Mouse (Mus musculus) liver, adult 2 months (tissue): Measurements from ENCODE around the gene Ssbp4. TPM values are rescaled to one million over a fixed set of nuclear protein-coding genes. Genes with fewer than 3 reads are reported as not detected.

Experiments
- DNase-seq: peaks from one replicate; pipeline ENCODE4 v3.0.0-alpha.2; 2011; ENCODE audit warnings: low read depth, low spot score; ENCODE audit errors: extremely low read depth
- H3K27ac ChIP-seq: fragments of 200-500 bp; replicated peaks from 2 replicates; pipeline ENCODE4 v1.5.1; 2012; ENCODE audit warnings: low read depth, mild to moderate bottlenecking, control low read depth, inconsistent platforms, low read length; ENCODE audit not compliant: insufficient read depth
- H3K27me3 ChIP-seq: fragments of 200-500 bp; 2 replicates; pipeline ENCODE4 v1.6.1; 2012; ENCODE audit warnings: mild to moderate bottlenecking, moderate library complexity, low read length, inconsistent platforms; ENCODE audit not compliant: control insufficient read depth, insufficient read depth
- H3K36me3 ChIP-seq: fragments of 200-500 bp; 2 replicates; pipeline ENCODE4 v1.6.1; 2012; ENCODE audit warnings: low read length, inconsistent platforms; ENCODE audit not compliant: control insufficient read depth, insufficient read depth
- H3K4me1 ChIP-seq: fragments of 200-500 bp; 2 replicates; pipeline ENCODE4 v1.6.1; 2011; ENCODE audit warnings: low read length; ENCODE audit not compliant: control insufficient read depth, insufficient read depth
- H3K4me3 ChIP-seq: fragments of 200-500 bp; 2 replicates; pipeline ENCODE4 v1.5.1; 2011; ENCODE audit warnings: low read depth, mild to moderate bottlenecking, control low read depth, low read length, moderate library complexity; ENCODE audit not compliant: insufficient read depth
- H3K79me2 ChIP-seq: fragments of 200-500 bp; 2 replicates; pipeline ENCODE4 v1.6.1; 2012; ENCODE audit warnings: inconsistent platforms, mild to moderate bottlenecking, low read length, moderate library complexity; ENCODE audit not compliant: control insufficient read depth, insufficient read depth
- H3K9ac ChIP-seq: fragments of 200-500 bp; 2 replicates; pipeline ENCODE4 v1.6.1; 2012; ENCODE audit warnings: low read depth, mild to moderate bottlenecking, control low read depth, inconsistent platforms, low read length
- CTCF ChIP-seq: fragments of 200-500 bp; IDR thresholded peaks from 2 replicates; pipeline ENCODE4 v1.5.1; 2011; ENCODE audit warnings: low read depth, low read length, control low read depth
- POLR2A ChIP-seq: fragments of 200-500 bp; IDR thresholded peaks from 2 replicates; pipeline ENCODE4 v1.6.1; 2011; ENCODE audit warnings: low read length, control low read depth; ENCODE audit not compliant: insufficient read depth; ENCODE audit errors: extremely low read depth
- WGBS: fragments of 180-500 bp; shearing (Covaris S2); methylation state at CpG from one replicate; pipeline ENCODE4 v1.1.7; 2018; 5-methylcytosine and 5-hydroxymethylcytosine counted together
- polyA plus RNA-seq: library from polyadenylated mRNA; depleted of rRNA; stranded (reverse); fragments of >200 nt; gene quantifications from 2 replicates; pipeline ENCODE4 v1.2.3, GENCODE M21; 2012; rRNA removed
- total RNA-seq: library from RNA; depleted of rRNA; stranded (reverse); fragments of >200 nt; gene quantifications from 2 replicates; pipeline ENCODE4 v1.2.3, GENCODE M21; 2014; rRNA removed

Ssbp4 gene
- total and polyA plus RNA-seq, 2 experiments = 2.3 to 16.4 TPM

DNA sequence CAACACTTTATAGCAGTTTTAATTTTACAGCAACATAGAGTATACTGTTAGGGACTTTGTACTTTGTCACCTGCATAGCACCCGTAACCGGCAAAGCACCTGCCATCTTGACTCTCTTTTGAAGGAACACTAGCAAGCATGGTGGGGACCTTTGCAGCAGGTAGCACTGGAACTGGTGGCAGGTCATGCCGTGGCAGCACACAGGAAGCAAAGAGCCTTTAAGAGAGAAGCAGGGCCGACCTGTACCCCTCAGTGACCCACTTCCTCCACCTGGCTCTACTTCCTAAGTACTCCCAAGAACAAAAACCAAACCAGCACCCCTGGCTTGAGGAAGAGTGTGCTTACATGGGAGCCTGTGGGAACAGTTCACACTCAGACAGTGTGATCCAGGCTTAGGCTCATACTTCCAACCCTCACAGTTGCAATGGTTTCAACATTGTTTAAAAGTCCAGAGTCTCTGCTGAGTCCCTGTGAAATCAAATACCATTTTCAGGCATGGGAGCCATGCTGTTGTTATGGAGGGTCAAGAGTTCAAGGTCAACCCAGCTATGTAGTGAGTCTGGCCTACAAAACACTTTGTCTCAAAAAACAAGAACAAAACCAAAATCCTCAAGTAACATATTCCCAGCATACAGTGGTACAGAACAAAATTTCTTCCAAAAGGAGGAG, 53.5 kb downstream of the Ssbp4 start:
- H3K79me2 ChIP-seq = peaks cover 66% of the 10 kb centered on the region
- WGBS = 15% methylated on average over 4 of the region's 4 CpGs
- H3K9ac ChIP-seq = peak overlapping the region; percentile 3; the same call in 1 of the 2 replicates
- H3K4me1 ChIP-seq = peaks cover 78% of the 10 kb centered on the region
- H3K27me3 ChIP-seq = no peaks in the 10 kb centered on the region
- no peak overlapping the region for H3K4me3 ChIP-seq
- TF ChIP-seq POLR2A = no peak
- no peak for TF ChIP-seq CTCF
- peak overlapping the region; percentile 90 for H3K27ac ChIP-seq
- DNase-seq = peak; percentile 99
- H3K36me3 ChIP-seq = no peaks in the 10 kb centered on the region

GRCm38 (mm10) chr8:70553740-70554139, 54.9 kb downstream of the Ssbp4 start:
- Histone ChIP-seq H3K4me1 (peaks cover 71% of the 10 kb centered on the region), H3K36me3 (no peaks in the 10 kb centered on the region; the same call in 1 of the 2 replicates), H3K27ac (peak overlapping the region; percentile 7), H3K27me3 (no peaks in the 10 kb centered on the region), H3K9ac (no peak overlapping the region), H3K79me2 (peaks cover 65% of the 10 kb centered on the region), H3K4me3 (no peak overlapping the region)
- DNase-seq = peak; percentile 76
- no peak for TF ChIP-seq CTCF
- no peak for TF ChIP-seq POLR2A

GRCm38 (mm10) chr8:70552836-70553235, 55.8 kb downstream of the Ssbp4 start:
- Histone ChIP-seq H3K79me2 (peaks cover 65% of the 10 kb centered on the region), H3K4me3 (no peak overlapping the region), H3K27me3 (no peaks in the 10 kb centered on the region), H3K4me1 (peaks cover 70% of the 10 kb centered on the region), H3K36me3 (no peaks in the 10 kb centered on the region; the same call in 1 of the 2 replicates), H3K9ac (no peak overlapping the region), H3K27ac (peak overlapping the region; percentile 33)
- 0% methylated on average over 1 of the region's 1 CpGs for WGBS
- no peak for TF ChIP-seq CTCF
- TF ChIP-seq POLR2A = no peak
- DNase-seq = peak; percentile 70

GRCm38 (mm10) chr8:70551558-70552161, 57.0 kb downstream of the Ssbp4 start:
- H3K27ac ChIP-seq = peak overlapping the region; percentile 54
- TF ChIP-seq POLR2A = no peak
- no peak for TF ChIP-seq CTCF
- H3K4me1 ChIP-seq = peaks cover 68% of the 10 kb centered on the region
- no peak for DNase-seq
- peaks cover 62% of the 10 kb centered on the region for H3K79me2 ChIP-seq
- WGBS = 21% methylated on average over 3 of the region's 3 CpGs
- H3K9ac ChIP-seq = peak overlapping the region; percentile 8; the same call in 1 of the 2 replicates
- H3K36me3 ChIP-seq = no peaks in the 10 kb centered on the region; the same call in 1 of the 2 replicates
- no peak overlapping the region for H3K4me3 ChIP-seq
- no peaks in the 10 kb centered on the region for H3K27me3 ChIP-seq

- TF ChIP-seq POLR2A = no peak
- TF ChIP-seq CTCF = no peak
- Histone ChIP-seq H3K9ac (no peak overlapping the region), H3K79me2 (peaks cover 74% of the 10 kb centered on the region), H3K27ac (no peak overlapping the region), H3K4me1 (peaks cover 69% of the 10 kb centered on the region), H3K4me3 (no peak overlapping the region), H3K27me3 (no peaks in the 10 kb centered on the region), H3K36me3 (no peaks in the 10 kb centered on the region; the same call in 1 of the 2 replicates)
- no peak for DNase-seq
- WGBS = 86% methylated on average over 10 of the region's 10 CpGs
These were observed 59.1 kb downstream of the Ssbp4 start for GRCm38 (mm10) chr8:70549412-70550184.

DNA sequence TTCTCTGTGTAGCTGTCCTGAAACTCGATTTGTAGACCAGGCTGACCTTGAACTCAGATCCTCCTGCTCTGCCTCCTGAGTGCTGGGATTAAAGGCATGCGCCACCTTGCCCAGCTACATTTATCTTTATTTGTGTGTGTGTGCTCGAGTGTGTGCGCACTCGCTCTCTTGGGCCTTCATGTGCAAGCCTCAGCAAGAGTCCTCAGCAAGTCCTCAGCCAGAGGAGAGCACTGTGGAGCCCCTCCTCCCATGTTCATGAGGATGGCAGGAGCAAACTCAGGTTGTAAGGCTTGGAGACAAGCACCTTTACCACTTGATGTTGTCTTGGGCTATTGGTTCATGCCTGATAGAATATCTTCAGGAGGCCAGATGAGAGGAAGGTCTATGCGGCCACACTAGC, 60.9 kb downstream of the Ssbp4 start:
- no peak overlapping the region for H3K27ac ChIP-seq
- H3K36me3 ChIP-seq = no peaks in the 10 kb centered on the region; the same call in 1 of the 2 replicates
- no peaks in the 10 kb centered on the region for H3K27me3 ChIP-seq

More for the DNA sequence above, 60.9 kb downstream of the Ssbp4 start:
- Histone ChIP-seq H3K4me3 (no peak overlapping the region), H3K9ac (no peak overlapping the region), H3K79me2 (peaks cover 82% of the 10 kb centered on the region), H3K4me1 (peaks cover 66% of the 10 kb centered on the region)
- WGBS = 62% methylated on average over 6 of the region's 6 CpGs
- TF ChIP-seq POLR2A = no peak
- no peak for TF ChIP-seq CTCF
- no peak for DNase-seq

Other genes starting within 250 kb of the Ssbp4 start
- not detected in 2 replicates for gene Comp, start 235.3 kb downstream of the Ssbp4 start, total RNA-seq
- 0.24 TPM in 1 of 2 replicates, not detected in the other for gene Comp, start 235.3 kb downstream of the Ssbp4 start, polyA plus RNA-seq
- gene Crtc1, start 169.3 kb downstream of the Ssbp4 start, total RNA-seq = 1.2 and 1.9 TPM in 2 replicates
- 6.9 and 8.2 TPM in 2 replicates for gene Crtc1, start 169.3 kb downstream of the Ssbp4 start, polyA plus RNA-seq
- gene Klhl26, start 131.9 kb downstream of the Ssbp4 start, total RNA-seq = 3.5 and 4.5 TPM in 2 replicates
- 13.7 and 15.3 TPM in 2 replicates for gene Klhl26, start 131.9 kb downstream of the Ssbp4 start, polyA plus RNA-seq
- gene Tmem59l, start 121.5 kb downstream of the Ssbp4 start, total RNA-seq = 0.34 TPM in 1 of 2 replicates, not detected in the other
- gene Tmem59l, start 121.5 kb downstream of the Ssbp4 start, polyA plus RNA-seq = 0.10 TPM in 1 of 2 replicates, not detected in the other
- gene Crlf1, start 115.7 kb downstream of the Ssbp4 start, total RNA-seq = not detected in 2 replicates
- not detected in 2 replicates for gene Crlf1, start 115.7 kb downstream of the Ssbp4 start, polyA plus RNA-seq
- 60.8 and 75.2 TPM in 2 replicates for gene Rex1bd, start 102.1 kb downstream of the Ssbp4 start, total RNA-seq
- gene Rex1bd, start 102.1 kb downstream of the Ssbp4 start, polyA plus RNA-seq = 141 and 152 TPM in 2 replicates
- 750 and 1,062 TPM in 2 replicates for gene Uba52, start 98.1 kb downstream of the Ssbp4 start, total RNA-seq
- 596 and 770 TPM in 2 replicates for gene Uba52, start 98.1 kb downstream of the Ssbp4 start, polyA plus RNA-seq
- gene Fkbp8, start 81.1 kb downstream of the Ssbp4 start, total RNA-seq = 271 and 321 TPM in 2 replicates
- gene Fkbp8, start 81.1 kb downstream of the Ssbp4 start, polyA plus RNA-seq = 455 and 489 TPM in 2 replicates
- 36.7 and 42.6 TPM in 2 replicates for gene Kxd1, start 80.9 kb downstream of the Ssbp4 start, total RNA-seq
- gene Kxd1, start 80.9 kb downstream of the Ssbp4 start, polyA plus RNA-seq = 68.4 and 72.3 TPM in 2 replicates
- gene Ell, start 69.4 kb downstream of the Ssbp4 start, total RNA-seq = 10.0 and 13.6 TPM in 2 replicates
- 19.6 and 25.0 TPM in 2 replicates for gene Ell, start 69.4 kb downstream of the Ssbp4 start, polyA plus RNA-seq
- 3.2 and 6.4 TPM in 2 replicates for gene Isyna1, start 14.5 kb downstream of the Ssbp4 start, total RNA-seq
- gene Isyna1, start 14.5 kb downstream of the Ssbp4 start, polyA plus RNA-seq = 9.4 and 16.6 TPM in 2 replicates
- gene Lrrc25, start 7.3 kb upstream of the Ssbp4 start, total RNA-seq = 1.4 and 2.3 TPM in 2 replicates
- 2.5 and 7.0 TPM in 2 replicates for gene Lrrc25, start 7.3 kb upstream of the Ssbp4 start, polyA plus RNA-seq
- gene Gdf15, start 23.6 kb upstream of the Ssbp4 start, total RNA-seq = 5.8 and 12.6 TPM in 2 replicates
- 23.8 and 27.7 TPM in 2 replicates for gene Gdf15, start 23.6 kb upstream of the Ssbp4 start, polyA plus RNA-seq
- 39.1 and 42.6 TPM in 2 replicates for gene Pgpep1, start 51.5 kb upstream of the Ssbp4 start, total RNA-seq
- 91.3 and 117 TPM in 2 replicates for gene Pgpep1, start 51.5 kb upstream of the Ssbp4 start, polyA plus RNA-seq
- gene Lsm4, start 64.4 kb upstream of the Ssbp4 start, total RNA-seq = 30.8 and 35.4 TPM in 2 replicates
- gene Lsm4, start 64.4 kb upstream of the Ssbp4 start, polyA plus RNA-seq = 35.4 and 51.8 TPM in 2 replicates
- gene Jund, start 90.1 kb upstream of the Ssbp4 start, total RNA-seq = 26.6 and 36.6 TPM in 2 replicates
- 111 and 120 TPM in 2 replicates for gene Jund, start 90.1 kb upstream of the Ssbp4 start, polyA plus RNA-seq
- not detected in 2 replicates for gene Iqcn, start 94.6 kb upstream of the Ssbp4 start, total RNA-seq
- not detected in 2 replicates for gene Iqcn, start 94.6 kb upstream of the Ssbp4 start, polyA plus RNA-seq
- gene Gm3336, start 109.7 kb upstream of the Ssbp4 start, total RNA-seq = 0.28 and 0.54 TPM in 2 replicates
- 0.11 and 1.0 TPM in 2 replicates for gene Gm3336, start 109.7 kb upstream of the Ssbp4 start, polyA plus RNA-seq
- gene Pde4c, start 114.8 kb upstream of the Ssbp4 start, total RNA-seq = 10.6 and 16.3 TPM in 2 replicates
- gene Pde4c, start 114.8 kb upstream of the Ssbp4 start, polyA plus RNA-seq = 26.5 and 28.0 TPM in 2 replicates
- 2.7 and 4.1 TPM in 2 replicates for gene Rab3a, start 145.8 kb upstream of the Ssbp4 start, total RNA-seq
- gene Rab3a, start 145.8 kb upstream of the Ssbp4 start, polyA plus RNA-seq = 10.4 and 11.9 TPM in 2 replicates
- 13.7 and 20.9 TPM in 2 replicates for gene Mpv17l2, start 152.1 kb upstream of the Ssbp4 start, total RNA-seq
- gene Mpv17l2, start 152.1 kb upstream of the Ssbp4 start, polyA plus RNA-seq = 33.9 and 39.3 TPM in 2 replicates
- 7.7 and 10.9 TPM in 2 replicates for gene Pik3r2, start 167.8 kb upstream of the Ssbp4 start, total RNA-seq
- 38.2 and 53.9 TPM in 2 replicates for gene Pik3r2, start 167.8 kb upstream of the Ssbp4 start, polyA plus RNA-seq
- gene Mast3, start 196.2 kb upstream of the Ssbp4 start, total RNA-seq = 14.8 and 16.7 TPM in 2 replicates
- 21.2 and 29.0 TPM in 2 replicates for gene Mast3, start 196.2 kb upstream of the Ssbp4 start, polyA plus RNA-seq
- gene Il12rb1, start 199.6 kb upstream of the Ssbp4 start, total RNA-seq = 0.37 and 0.40 TPM in 2 replicates
- gene Il12rb1, start 199.6 kb upstream of the Ssbp4 start, polyA plus RNA-seq = 0.34 and 0.60 TPM in 2 replicates
- 15.6 and 33.8 TPM in 2 replicates for gene Arrdc2, start 230.8 kb upstream of the Ssbp4 start, total RNA-seq
- 25.7 and 29.5 TPM in 2 replicates for gene Arrdc2, start 230.8 kb upstream of the Ssbp4 start, polyA plus RNA-seq